Mouse (Mus musculus) forebrain, postnatal 0 days (tissue): Measurements from ENCODE around the gene Ctsll3. TPM values are rescaled to one million over a fixed set of nuclear protein-coding genes. Genes with fewer than 3 reads are reported as not detected.

Experiments used
- ATAC-seq: fragments of 200-750 bp; cut with Nextera tagmentation; 2 replicates; pipeline ENCODE4 v1.8.0; 2017; ENCODE audit warnings: mild to moderate bottlenecking, moderate library complexity
- DNase-seq: peaks from one replicate; pipeline ENCODE4 v3.0.0-alpha.2; 2015
- H3K27ac ChIP-seq: fragments of 300-500 bp; sonication (generic); 2 replicates; pipeline ENCODE4 v1.5.1; 2014; ENCODE audit warnings: low read depth, mild to moderate bottlenecking, antibody characterized with exemption, low read length, moderate library complexity, mixed read lengths
- H3K27me3 ChIP-seq: fragments of 300-500 bp; sonication (generic); 2 replicates; pipeline ENCODE4 v1.6.1; 2014; ENCODE audit warnings: mild to moderate bottlenecking, low read length, mixed read lengths; ENCODE audit not compliant: insufficient read depth
- H3K36me3 ChIP-seq: fragments of 300-500 bp; sonication (generic); 2 replicates; pipeline ENCODE4 v1.6.1; 2014; ENCODE audit warnings: mild to moderate bottlenecking, moderate library complexity; ENCODE audit not compliant: insufficient read depth
- H3K4me1 ChIP-seq: fragments of 300-500 bp; sonication (generic); 2 replicates; pipeline ENCODE4 v1.6.1; 2014; ENCODE audit warnings: antibody characterized with exemption; ENCODE audit not compliant: insufficient read depth
- H3K4me2 ChIP-seq: fragments of 300-500 bp; sonication (generic); 2 replicates; pipeline ENCODE4 v1.6.1; 2014; ENCODE audit warnings: low read depth, mild to moderate bottlenecking, moderate library complexity
- H3K4me3 ChIP-seq: fragments of 300-500 bp; sonication (generic); 2 replicates; pipeline ENCODE4 v1.5.1; 2014; ENCODE audit warnings: low read depth, low read length, mixed read lengths
- H3K9ac ChIP-seq: fragments of 300-500 bp; sonication (generic); 2 replicates; pipeline ENCODE4 v1.6.1; 2014; ENCODE audit warnings: mild to moderate bottlenecking
- H3K9me3 ChIP-seq: fragments of 300-500 bp; sonication (generic); 2 replicates; pipeline ENCODE4 v1.6.1; 2016; ENCODE audit warnings: low read length
- CTCF ChIP-seq: sonication (generic); IDR thresholded peaks from 2 replicates; pipeline ENCODE4 v1.5.1; 2016; ENCODE audit warnings: antibody characterized with exemption, control low read depth, low read depth
- WGBS: fragments of 180-500 bp; shearing (Covaris S2); extraction: QIAGEN DNeasy Blood & Tissue Kit; methylation state at CpG from one replicate; pipeline ENCODE4 v1.1.7; 2014; 5-methylcytosine and 5-hydroxymethylcytosine counted together
- polyA plus RNA-seq: library from polyadenylated mRNA; unstranded; fragments of >200 nt; fragmentation: Nextera tagmentation; extraction: Ambion mirVana; gene quantifications from 2 replicates; pipeline ENCODE4 v1.2.1, GENCODE M21; 2015
- total RNA-seq: library from RNA; depleted of rRNA; stranded (reverse); fragments of >200 nt; gene quantifications from 2 replicates; pipeline ENCODE4 v1.2.3, GENCODE M21; 2014

The Ctsll3 gene
- total and polyA plus RNA-seq, 2 experiments from 2014 or later, result not detected

GRCm38 (mm10) chr13:60819469-60819868 lies 16.8 kb upstream of the Ctsll3 start:
- ATAC-seq (no peak), DNase-seq (peak; percentile 56)
- Histone ChIP-seq H3K4me1 (no peaks in the 10 kb centered on the region), H3K9ac (no peak overlapping the region), H3K27me3 (no peaks in the 10 kb centered on the region), H3K4me3 (no peak overlapping the region), H3K36me3 (no peaks in the 10 kb centered on the region), H3K9me3 (no peaks in the 10 kb centered on the region), H3K4me2 (no peak overlapping the region), H3K27ac (no peak overlapping the region)
- 14% methylated on average over 7 of the region's 7 CpGs for WGBS
- TF ChIP-seq CTCF, result peak; percentile 71

DNA sequence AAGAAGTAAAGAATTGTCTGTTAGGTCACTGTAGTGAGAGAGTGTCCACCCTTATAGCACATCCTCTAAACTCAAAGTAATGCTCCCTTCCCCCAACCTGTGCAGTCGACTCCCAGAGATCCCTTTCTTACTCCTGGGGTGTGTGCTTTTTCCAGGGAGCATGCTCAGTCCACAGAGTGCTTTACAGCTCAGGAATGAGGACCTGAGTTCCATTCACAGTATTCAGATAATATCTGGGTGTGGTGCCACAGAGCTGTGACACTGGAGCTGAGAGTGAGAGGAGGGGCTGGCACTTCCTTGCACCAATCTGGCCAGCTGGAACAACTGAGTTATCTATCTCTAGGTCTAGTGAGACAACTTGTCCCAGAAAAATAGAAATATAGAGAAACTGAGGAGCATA lies 11.1 kb upstream of the Ctsll3 start:
- 69% methylated on average over 1 of the region's 1 CpGs for WGBS
- no peak overlapping the region for H3K9ac ChIP-seq
- no peak for TF ChIP-seq CTCF
- H3K4me1 ChIP-seq, result no peaks in the 10 kb centered on the region
- ATAC-seq, result no peak
- H3K4me2 ChIP-seq, result no peak overlapping the region
- H3K36me3 ChIP-seq, result no peaks in the 10 kb centered on the region
- H3K27ac ChIP-seq, result no peak overlapping the region
- no peak overlapping the region for H3K4me3 ChIP-seq
- DNase-seq, result no peak
- no peaks in the 10 kb centered on the region for H3K27me3 ChIP-seq
- no peaks in the 10 kb centered on the region for H3K9me3 ChIP-seq

- Histone ChIP-seq H3K36me3 (no peaks in the 10 kb centered on the region), H3K4me3 (no peak overlapping the region), H3K4me2 (no peak overlapping the region), H3K27me3 (no peaks in the 10 kb centered on the region), H3K27ac (no peak overlapping the region), H3K9me3 (no peaks in the 10 kb centered on the region), H3K4me1 (no peaks in the 10 kb centered on the region), H3K9ac (no peak overlapping the region)
- no peak for ATAC-seq
- TF ChIP-seq CTCF, result no peak
- 91% methylated on average over 6 of the region's 6 CpGs for whole genome bisulfite sequencing
- DNase-seq, result no peak
Measured at GRCm38 (mm10) chr13:60812768-60813167, 10.1 kb upstream of the Ctsll3 start.

- Histone ChIP-seq H3K4me2 (no peak overlapping the region), H3K27ac (no peak overlapping the region), H3K4me1 (no peaks in the 10 kb centered on the region), H3K9ac (no peak overlapping the region), H3K27me3 (no peaks in the 10 kb centered on the region), H3K36me3 (no peaks in the 10 kb centered on the region), H3K4me3 (no peak overlapping the region), H3K9me3 (no peaks in the 10 kb centered on the region)
- no peak for DNase-seq
- WGBS, result 80% methylated on average over 2 of the region's 2 CpGs
- TF ChIP-seq CTCF, result no peak
- ATAC-seq, result no peak
Measured at GRCm38 (mm10) chr13:60809690-60810089, 7.0 kb upstream of the Ctsll3 start.

DNA sequence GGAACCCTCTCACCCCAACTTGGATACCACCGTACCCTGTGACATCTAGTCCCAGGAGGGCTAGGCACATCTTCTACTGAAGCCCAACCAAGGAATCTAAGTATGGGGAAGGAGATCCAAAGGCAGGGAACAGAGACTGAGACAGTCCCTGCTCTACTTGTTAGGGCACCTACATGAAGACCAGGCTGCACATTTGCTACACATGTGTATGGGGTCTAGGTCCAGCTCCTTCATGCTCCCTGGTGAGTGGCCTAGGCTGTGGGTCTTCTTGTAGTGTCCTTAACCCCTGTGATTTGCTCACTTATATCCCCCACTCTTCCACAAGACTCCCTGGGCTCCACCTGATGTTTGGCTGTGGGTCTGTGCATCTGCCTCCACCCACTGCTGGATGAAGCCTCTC lies 13.2 kb downstream of the Ctsll3 start:
- H3K9me3 ChIP-seq, result no peaks in the 10 kb centered on the region
- DNase-seq (no peak), ATAC-seq (no peak)
- H3K4me1 ChIP-seq, result no peaks in the 10 kb centered on the region
- 62% methylated on average over 1 of the region's 1 CpGs for WGBS
- no peak overlapping the region for H3K9ac ChIP-seq
- H3K4me3 ChIP-seq, result no peak overlapping the region
- TF ChIP-seq CTCF, result no peak
- H3K4me2 ChIP-seq, result no peak overlapping the region
- no peaks in the 10 kb centered on the region for H3K27me3 ChIP-seq
- H3K36me3 ChIP-seq, result no peaks in the 10 kb centered on the region
- H3K27ac ChIP-seq, result no peak overlapping the region

GRCm38 (mm10) chr13:60786264-60786663 lies 16.4 kb downstream of the Ctsll3 start, which contains the start of gene BC051665:
Gene BC051665, minus strand, starts transcription at chr13:60786364.
- H3K27ac ChIP-seq, result no peak within 1 kb of the TSS
- no peaks in the 10 kb centered on the region for H3K9me3 ChIP-seq
- ATAC-seq, result no peak
- no peak for DNase-seq
- no peaks in the 10 kb centered on the region for H3K4me1 ChIP-seq
- H3K9ac ChIP-seq, result no peak within 1 kb of the TSS
- no peak for TF ChIP-seq CTCF
- no peak within 1 kb of the TSS for H3K4me2 ChIP-seq
- no peaks in the 10 kb centered on the region for H3K36me3 ChIP-seq
- H3K27me3 ChIP-seq, result no peaks in the 10 kb centered on the region
- no peak within 1 kb of the TSS for H3K4me3 ChIP-seq

- DNase-seq (no peak), ATAC-seq (no peak)
- no peaks in the 10 kb centered on the region for H3K9me3 ChIP-seq
- no peaks in the 10 kb centered on the region for H3K36me3 ChIP-seq
- no peak for TF ChIP-seq CTCF
- H3K4me2 ChIP-seq, result no peak overlapping the region
- H3K27ac ChIP-seq, result no peak overlapping the region
- no peak overlapping the region for H3K4me3 ChIP-seq
- H3K27me3 ChIP-seq, result no peaks in the 10 kb centered on the region
- WGBS, result 84% methylated on average over 7 of the region's 7 CpGs
- no peak overlapping the region for H3K9ac ChIP-seq
- H3K4me1 ChIP-seq, result no peaks in the 10 kb centered on the region
Measured at GRCm38 (mm10) chr13:60783301-60783700, 19.3 kb downstream of the Ctsll3 start.

- H3K27ac ChIP-seq, result no peak overlapping the region
- H3K9ac ChIP-seq, result no peak overlapping the region
- WGBS, result 95% methylated on average over 3 of the region's 3 CpGs
Measured at GRCm38 (mm10) chr13:60780534-60780933, 22.1 kb downstream of the Ctsll3 start.

More at GRCm38 (mm10) chr13:60780534-60780933, 22.1 kb downstream of the Ctsll3 start:
- Histone ChIP-seq H3K9me3 (no peaks in the 10 kb centered on the region), H3K36me3 (no peaks in the 10 kb centered on the region), H3K4me2 (no peak overlapping the region), H3K27me3 (no peaks in the 10 kb centered on the region), H3K4me1 (no peaks in the 10 kb centered on the region), H3K4me3 (no peak overlapping the region)
- no peak for TF ChIP-seq CTCF
- ATAC-seq, result no peak
- DNase-seq, result no peak
